Mouse (Mus musculus): ENCODE results near the gene Iqcc.

GRCm38 (mm10) chr4:129640101-129640637, 21.3 kb upstream of the Iqcc start:
- TF ChIP-seq POLR2A (IDR thresholded peaks at IDR 0.05; ENCODE audit: borderline replicate concordance, extremely low read depth, low read depth, low read length) (0 out of 2 replicates have a peak, but pooled peaks have one; percentile 12), CTCF (IDR thresholded peaks at IDR 0.05; ENCODE audit: insufficient read depth, low read length) (no peak)

Measured in lung, adult 2 months (tissue).